Mouse (Mus musculus): ENCODE measurements at regions not wholly inside any gene's neighbourhood (a gene's known extent, or its start where the extent isn't known, plus 50 kb on each side); places are given as distances from the start of the nearest gene placed in this dataset.

DNA sequence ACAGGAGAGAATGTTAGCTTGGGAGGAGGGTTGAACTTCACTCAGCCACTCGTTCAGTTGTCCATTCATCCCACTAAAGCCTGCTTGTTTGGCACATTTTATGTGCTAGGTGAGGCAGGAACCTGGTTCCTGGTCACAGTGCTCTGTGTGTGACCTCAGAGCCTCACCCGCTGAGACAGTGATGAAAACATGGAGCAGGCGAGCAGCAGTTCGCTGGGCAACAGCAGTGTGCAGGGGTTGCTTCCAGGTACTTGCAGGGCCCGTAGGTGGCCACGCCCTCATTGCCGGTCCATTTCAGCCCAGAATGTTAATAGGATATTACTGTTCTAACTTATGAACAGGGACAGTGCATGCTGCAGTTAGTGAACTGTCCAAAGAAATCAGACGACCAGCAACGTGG lies 285.7 kb downstream of the Rngtt start:
- no peak for DNase-seq (ENCODE audit: low spot score)

DNA sequence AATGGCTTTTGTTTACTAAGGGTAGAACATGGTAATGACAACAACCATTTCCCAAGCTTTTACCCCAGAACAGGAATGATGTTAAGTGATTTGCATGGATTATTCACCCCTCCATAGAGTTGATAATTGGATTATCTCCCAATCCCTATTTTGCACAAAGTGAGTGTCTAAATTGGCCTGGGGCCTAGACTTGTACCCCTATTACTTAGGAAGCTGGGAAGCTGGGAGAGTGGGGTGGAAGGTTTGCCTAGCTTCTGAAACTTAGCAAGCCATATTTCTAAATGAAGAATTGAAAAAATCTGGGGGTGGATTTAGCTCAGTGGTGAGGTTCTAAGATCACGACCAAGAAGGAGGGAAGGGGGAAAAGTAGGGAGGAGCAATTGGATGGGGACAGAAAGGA lies 289.9 kb downstream of the Rngtt start:
- no peak for DNase-seq (ENCODE audit: low spot score)

DNA sequence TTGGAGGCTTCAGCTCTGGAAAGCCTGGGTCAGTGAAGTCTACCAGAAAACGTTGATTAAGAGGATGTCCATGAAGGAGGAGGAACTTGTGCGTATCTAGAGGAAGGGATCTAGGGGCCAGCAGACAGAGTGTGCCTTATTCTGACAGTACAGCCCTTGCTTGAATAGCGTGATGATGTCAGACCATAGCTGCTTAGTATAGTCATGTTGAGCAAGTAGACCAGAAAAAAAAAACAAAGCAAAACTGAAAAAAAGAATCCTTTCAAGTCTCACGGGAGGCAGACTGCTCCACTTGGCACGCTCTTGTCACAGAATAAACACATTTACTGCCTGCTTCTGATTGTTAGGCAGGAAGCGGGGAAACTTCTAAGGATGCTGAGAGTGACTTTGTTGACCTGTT lies 290.7 kb downstream of the Rngtt start:
- DNase-seq (ENCODE audit: low spot score): no peak

DNA sequence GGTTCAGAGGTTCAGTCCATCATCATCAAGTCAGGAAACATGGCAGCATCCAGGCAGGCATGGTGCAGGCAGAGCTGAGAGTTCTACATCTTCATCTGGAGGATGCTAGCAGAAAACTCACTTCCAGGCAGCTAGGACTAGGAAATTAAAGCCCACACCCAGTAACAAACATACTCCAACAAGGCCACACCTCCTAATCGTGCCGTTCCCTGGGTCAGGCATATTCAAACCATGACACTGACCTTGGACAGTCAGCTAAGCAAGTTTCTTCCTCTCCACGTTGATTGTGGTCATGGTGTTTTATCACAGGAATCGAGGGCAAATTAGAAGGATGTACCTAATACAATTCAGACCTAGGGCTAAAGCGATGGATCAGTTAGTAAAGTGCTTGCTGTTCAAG lies 294.5 kb downstream of the Rngtt start:
- no peak for DNase-seq (ENCODE audit: low spot score)

DNA sequence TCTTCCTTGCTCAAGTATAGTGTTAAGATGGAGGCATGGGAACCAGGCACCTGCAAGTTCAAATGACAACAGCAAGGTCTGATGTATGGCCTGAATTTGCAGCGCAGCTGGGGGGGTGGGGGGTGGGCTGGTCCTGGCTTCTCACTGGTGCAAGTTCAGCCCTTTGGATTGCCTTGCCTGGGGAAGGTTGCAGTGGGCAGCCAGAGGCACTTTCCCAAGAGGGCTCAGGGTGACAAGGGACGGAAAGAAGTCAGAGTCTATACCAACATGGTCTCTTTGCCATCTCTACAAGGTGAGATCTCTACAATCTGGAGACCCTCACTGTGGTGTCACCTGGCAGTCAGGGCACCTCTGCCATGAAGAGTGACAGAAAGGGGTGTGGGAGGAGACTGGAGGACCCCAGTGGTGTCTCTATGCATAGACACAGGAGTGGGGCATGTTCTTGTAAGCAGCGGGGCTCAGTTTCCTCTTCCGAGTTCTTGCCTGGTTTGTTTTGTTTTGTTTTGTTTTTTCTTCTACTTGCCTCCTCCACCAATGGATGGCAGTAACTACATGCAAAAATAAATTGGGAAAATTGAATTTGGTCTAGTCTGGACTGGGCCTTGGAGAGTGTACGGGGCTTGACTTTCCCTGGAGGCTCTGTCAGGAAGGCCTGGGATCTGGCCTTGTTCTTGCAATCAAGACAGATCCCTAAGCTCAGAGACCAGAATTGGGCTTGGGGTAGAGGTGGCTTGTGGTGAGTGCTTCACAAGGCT lies 284.4 kb upstream of the Cnr1 start:
- no peak for DNase-seq (ENCODE audit: low spot score)

DNA sequence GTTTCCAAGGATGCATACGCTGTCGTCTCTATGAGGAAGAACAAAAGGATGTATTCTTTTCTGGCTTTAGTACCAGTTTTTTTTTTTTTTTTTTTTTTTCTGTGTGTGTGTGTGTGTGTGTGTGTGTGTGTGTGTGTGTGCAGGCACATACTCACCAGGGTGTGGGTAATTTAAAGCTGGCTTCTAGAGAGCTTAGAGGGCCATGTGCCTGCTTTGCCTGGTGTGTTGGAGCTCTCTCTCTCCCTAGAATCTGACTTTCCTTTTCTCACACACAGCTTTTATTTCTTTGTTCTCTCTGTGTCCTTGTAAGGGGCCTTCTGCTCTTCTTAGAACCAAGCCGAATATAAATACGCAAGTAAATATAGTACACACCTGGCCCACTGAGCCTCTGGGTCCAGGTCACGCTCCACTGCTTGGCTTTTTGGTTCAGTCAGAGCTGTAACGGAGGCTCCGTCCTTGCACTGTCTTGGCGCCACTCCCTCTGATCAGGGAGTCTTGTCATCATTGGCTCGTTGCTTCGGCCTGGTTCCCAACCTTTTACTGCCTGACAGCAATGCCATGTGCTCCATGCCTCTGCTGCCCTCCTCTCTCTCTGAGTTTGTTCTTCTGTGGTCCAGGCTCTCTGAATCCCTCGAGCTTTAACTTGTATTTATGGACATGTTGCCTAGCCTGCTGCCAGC lies 283.7 kb upstream of the Cnr1 start:
- DNase-seq (ENCODE audit: low spot score): no peak

DNA sequence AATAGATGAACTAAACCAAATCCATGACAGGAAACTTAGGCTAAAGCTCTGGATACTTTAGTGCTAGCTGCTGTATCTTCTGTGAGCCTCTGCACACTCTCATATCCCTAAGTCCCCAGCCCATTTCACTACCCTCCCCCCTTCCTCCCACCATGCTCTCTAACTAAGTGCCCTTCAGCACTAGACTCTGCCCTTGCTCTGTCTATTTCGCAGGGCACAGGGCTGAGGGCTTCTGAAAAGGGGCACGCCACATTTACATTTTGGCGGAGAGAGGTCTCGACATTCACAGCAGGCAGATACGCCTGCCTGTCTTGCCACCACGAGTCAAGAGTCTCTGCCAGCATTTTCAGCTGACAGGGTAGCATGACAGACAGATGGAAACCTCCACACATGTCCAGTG lies 282.5 kb upstream of the Cnr1 start:
- DNase-seq (ENCODE audit: low spot score): no peak

DNA sequence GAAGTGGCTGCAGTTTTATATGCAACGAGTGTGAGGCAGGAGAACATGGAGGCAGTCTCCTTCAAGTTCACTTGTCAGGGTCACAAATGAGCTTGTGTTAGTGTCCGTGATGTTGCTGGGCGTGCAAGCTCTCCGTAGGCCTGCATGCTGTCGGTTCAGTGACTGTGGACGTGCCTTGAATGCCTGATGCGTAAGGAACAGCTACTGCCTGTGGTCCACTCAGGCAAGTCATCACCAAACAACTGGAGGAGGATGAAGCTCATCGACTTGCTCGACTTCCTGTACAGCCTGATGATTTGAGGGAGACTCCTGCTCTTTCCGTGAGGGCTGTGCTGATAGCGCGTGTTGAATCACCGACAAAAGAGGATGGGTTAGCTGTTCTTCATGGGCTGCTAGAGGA lies 281.9 kb upstream of the Cnr1 start:
- no peak for DNase-seq (ENCODE audit: low spot score)

DNA sequence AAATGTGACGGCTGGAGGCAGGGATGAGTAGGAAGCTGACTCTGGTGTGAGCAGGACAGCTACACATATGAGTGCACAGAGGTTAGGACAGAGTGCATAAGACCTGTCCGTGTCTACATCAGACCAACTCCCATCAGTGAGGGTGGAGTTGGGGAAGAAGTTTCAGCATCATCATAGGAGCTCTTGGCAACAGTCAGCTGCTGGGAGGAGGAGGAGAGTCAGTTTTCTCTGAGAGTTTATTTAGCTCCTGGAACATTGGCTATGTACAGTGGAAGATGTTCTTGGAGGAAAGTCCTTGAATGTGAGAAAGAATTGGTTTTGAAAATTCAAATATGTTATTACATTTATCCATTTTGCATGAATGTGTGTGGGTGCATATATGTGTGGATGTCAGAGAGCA lies 279.2 kb upstream of the Cnr1 start:
- no peak for DNase-seq (ENCODE audit: low spot score)

DNA sequence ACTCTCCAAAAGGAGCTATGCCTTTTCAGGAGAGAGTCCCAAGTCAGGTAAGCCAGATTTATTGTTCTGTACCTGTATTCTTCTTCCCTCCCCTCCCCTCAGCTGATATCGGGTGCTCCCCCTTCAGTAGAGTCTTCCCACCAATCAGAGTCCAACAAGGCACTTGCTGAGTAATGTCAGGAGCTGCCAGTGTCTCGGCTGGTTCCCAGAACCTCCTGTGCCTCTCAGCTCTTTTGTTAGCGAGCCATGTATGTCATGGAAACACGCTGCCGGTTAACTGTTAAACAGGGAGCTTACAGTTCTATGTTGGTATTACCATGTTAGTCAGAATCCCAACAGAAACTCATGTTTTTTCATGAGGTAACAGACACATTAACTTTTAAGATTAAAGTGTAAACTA lies 273.1 kb upstream of the Cnr1 start:
- DNase-seq (ENCODE audit: low spot score): no peak

DNA sequence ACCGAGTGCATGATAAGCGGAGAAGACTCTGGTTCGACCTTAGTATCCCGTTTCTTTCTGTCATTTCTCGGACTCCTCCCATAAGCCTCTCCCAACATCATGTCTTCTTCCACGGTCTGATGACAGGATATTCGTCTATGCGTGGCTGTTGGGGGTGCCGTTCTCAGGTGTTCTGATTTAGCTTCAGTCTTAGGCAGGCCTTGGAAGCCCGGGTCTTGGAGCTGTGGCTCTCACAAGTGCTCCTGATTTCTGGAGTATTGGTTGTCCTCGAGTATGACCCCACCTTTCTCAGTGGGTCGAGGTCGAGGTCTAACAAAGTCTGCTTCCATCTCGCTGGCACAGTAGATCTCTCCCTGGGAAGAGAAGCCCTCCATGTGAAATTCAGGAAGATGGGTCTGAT lies 264.6 kb upstream of the Cnr1 start:
- DNase-seq (ENCODE audit: low spot score): no peak

DNA sequence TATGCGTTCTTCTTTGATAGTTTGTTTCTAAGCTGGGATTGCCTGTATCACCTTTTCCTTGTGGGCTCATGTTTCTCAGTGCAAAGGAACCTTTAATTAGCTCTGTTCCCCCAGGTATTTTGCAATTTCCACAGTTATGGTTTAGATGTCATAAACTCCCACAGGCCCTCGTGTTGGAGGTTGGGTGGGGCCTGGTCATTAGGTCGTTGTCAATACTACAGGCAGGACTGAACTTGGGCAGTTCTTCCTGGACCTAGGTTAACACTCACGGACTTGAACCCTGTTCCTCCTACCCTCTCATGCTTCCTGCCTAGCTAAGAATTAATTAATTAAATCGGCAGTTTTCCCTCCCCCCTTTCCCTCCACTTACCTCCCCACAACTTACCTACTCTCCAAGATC lies 263.8 kb upstream of the Cnr1 start:
- DNase-seq (ENCODE audit: low spot score): no peak

DNA sequence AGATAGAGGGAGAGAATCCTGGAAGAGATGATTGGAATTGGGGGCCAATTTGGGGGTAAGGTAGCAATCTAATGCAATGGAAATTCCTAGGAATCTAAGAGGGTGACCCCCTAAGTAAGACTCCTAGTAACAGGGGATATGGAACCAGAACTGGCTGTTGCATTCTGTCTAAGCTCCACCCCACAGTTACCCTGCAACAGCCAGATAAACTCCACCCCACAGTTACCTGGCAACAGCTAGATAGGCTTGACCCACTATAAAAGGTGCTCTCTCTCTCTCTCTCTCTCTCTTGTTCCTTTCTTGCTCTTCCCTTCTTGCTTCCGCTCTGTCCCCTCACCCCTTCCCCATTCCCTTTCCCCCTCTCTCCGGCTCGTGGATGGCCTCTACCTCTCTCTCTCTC lies 262.5 kb upstream of the Cnr1 start:
- DNase-seq (ENCODE audit: low spot score): no peak

DNA sequence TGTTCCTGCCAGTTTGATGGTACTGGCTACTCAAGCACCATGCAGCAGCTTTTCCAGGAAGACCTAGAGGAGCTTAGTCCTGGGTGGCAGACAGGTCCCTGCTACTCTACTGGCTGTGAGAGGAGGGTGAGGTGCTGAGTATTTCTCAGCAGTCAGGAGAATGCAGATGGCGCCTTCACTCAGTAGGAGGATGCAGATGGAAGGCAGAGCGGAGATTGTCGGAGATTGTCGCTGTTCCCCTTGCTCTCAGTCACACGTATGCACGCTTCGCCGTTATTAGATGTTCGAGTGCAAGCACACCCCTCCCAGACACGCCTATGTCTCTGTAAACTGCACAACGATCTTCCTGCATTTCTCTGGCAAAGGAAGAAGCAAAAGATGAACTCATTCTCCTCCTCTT lies 261.4 kb upstream of the Cnr1 start:
- peak; percentile 29 for DNase-seq (ENCODE audit: low spot score)

DNA sequence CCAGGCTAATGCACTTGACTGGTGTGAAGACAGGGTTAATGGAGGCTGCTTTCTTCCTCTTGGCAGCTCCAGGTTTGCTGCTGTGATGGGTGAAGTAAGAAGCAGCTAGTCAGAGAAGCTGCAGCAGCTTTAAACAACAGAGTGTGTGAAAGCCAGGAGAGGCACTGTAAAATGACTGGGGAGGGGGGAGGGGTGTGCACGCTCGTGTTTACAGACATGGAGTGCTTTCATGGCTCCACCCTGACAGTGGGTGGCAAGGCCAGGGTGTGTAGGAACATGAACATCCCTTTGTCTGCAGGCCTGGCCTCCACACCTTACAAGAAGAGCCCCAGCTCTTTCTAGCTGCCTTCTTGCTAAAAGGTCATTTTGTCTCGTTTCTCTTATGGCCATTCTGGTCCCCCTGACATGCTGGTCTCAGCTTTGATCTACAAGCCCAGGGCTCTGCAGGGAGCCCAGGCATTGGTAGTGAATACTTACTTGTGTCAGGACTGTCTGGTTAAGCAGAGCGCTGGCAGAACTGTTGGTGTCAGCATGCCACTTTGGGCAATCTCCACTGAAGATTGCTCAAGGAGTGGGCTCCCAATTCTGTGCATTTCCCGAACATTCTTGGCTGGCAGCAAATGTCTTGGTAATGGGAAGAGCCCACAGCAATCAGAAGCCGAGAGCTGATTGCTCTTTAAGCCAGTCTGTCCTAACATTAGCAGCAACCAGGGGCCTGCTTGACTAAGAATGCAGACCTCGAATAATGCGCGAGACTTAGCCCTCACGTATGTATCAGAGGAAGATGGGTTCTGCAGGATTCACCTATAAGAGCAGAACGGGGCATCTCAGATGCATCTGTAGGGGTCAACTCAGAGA lies 260.5 kb upstream of the Cnr1 start:
- no peak for DNase-seq (ENCODE audit: low spot score)

DNA sequence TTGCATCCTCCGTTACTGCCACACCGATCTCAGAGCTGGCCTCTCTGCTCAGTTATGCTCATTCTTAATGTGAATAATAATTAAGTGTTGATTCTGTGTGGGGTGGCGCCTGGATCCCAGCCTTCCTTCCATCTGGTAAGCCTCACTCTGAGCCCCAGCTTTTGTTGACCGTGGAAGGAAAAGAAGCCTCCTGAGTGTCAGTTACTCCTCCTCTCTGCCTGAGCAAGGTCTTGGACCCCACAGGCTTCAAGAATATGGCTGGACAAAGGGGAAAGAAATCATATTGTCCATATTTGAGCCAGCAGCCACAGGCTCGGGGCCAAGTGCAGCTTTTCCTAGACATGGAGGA lies 259.9 kb upstream of the Cnr1 start:
- DNase-seq (ENCODE audit: low spot score): no peak

DNA sequence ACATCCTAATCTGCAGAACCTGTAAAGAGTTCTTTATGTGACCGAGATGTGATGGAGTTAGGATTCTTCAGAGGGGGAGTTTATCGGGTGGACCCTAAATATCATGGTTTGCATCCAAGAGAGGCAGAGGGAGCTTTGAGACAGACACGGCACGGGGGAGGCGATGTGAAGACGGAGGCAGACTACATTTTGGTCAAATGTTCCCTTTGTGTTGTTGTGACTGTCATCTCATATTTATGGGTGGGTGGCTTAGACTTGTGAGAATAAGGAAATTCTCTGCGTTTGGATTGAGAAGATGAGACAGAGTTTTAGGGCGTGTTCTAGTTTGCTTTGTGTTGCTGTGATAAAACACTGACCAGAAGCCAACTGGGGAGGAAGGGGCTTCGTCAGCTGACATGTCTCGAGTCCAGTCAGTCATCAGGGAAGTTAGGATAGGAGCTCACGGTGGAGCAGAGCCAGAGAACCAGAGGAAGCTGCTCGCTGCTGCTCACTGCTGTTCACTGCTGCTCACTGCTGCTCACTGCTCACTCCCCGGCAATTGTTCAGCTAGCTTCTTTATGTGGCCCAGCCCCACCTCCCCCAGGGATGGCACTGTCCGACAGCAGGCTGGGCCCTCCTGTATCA lies 259.0 kb upstream of the Cnr1 start:
- no peak for DNase-seq (ENCODE audit: low spot score)

DNA sequence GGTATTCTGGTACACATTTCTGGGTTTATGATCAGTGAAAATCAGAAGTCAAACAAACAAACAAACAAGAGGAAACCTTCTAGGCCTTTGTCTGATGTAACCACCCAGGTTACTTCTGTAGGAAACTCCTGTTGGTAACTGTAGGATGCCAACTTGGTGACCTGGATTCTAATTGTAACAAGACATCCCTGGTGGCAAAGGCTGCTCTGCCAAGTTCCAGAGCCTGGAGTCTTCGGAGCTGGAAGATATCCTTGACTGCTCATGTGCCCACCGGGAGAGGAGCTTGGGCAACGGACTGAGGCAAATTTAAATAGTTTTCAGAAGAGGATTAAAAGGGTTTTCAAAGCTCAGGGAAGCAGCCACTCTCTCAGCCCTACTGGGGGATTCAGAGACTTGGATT lies 256.0 kb upstream of the Cnr1 start:
- DNase-seq (ENCODE audit: low spot score): no peak

DNA sequence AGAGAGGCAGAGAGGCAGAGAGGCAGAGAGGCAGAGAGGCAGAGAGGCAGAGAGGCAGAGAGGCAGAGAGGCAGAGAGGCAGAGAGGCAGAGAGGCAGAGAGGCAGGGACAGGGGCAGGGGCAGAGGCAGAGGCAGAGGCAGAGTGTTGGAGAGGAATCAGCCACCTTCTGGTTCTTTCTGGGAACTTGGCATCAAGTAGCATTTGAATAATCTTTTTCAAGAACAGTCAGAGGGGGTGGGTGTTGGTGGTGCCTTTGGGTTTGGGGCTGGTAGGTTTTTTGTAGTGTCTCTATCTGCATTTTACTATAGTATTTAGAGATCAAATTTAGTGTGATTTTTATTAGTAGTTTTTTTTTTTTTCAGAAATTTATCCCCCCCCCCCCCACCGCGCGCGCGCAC lies 249.3 kb upstream of the Cnr1 start:
- no peak for DNase-seq (ENCODE audit: low spot score)

DNA sequence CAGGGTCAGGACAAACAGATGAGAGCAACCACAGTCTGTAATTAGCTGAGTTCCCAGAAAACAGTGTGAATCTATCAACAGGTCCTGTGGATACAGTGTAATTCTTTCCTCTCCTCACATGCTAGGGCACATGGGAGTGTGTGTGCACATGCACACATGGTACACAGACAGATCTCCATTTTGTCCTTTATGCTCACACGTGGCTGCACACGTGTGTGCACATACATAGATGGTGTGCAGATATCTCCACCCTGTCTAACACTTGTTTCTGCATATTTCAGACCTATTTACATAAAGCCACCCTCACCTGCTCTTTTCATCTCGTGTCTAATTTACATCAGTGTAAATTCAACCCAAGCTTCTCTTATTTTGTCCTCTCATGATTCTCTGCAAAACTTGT lies 245.0 kb upstream of the Cnr1 start:
- DNase-seq (ENCODE audit: low spot score): no peak

DNA sequence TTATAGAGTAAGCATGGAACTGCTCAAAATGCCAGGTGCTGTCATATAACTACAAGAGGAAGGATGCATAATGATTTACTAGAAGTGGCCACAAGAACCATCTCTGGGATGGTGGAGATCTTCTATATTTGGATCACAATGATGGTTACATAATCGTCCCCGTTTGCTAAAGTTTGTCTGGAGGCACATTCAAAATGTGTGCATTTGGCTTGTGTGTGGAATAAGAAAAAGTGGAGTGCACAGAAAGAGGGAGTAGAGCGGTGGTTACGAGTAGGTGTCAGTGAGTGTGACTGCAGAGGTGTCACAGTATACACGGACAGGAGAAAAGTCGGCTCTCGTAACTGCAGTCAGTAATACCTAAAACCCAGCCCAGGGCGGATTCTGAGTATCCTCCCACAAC lies 238.3 kb upstream of the Cnr1 start:
- no peak for DNase-seq (ENCODE audit: low spot score)

DNA sequence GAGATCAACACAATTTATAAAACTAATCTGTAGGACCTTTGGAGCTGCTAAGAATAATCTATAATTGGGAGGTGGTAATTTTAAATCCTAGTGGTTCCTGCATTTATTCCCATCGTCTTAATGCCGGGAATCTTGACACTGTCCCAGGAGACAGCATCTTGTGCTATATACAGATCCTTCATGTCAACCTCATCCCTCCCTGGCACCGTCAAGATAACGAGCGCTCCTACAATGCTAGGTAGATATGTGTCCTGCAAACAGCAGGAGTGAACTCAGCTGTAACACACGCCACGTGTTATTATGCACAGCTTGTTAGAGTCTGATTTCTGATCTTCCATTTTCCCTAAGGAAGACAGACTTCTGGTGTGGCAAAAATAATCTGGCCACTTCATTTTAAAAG lies 237.0 kb upstream of the Cnr1 start:
- no peak for DNase-seq (ENCODE audit: low spot score)

DNA sequence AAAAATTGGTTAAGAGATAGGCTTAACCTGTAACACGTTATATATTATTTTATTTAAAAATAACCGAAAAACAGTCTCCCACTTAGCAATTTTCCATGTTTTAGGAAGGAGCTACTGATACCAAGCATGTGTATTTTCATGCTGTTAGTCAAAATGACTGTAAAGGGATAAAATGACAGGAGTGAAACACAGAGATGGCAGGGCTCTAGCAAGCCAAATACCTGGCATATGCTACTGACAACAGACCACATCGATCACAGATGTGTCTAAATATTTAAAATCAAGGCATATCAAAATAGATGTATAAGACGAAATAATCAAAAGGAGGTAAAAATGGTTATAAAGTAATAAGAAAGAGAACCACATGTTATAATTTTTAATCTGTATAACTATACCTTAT lies 231.0 kb upstream of the Cnr1 start:
- no peak for DNase-seq (ENCODE audit: low spot score)
